Mouse (Mus musculus): ENCODE data around the gene Cnpy3. TPM values are rescaled to one million over a fixed set of nuclear protein-coding genes. Genes with fewer than 3 reads are reported as not detected.

The Cnpy3 gene
- polyA plus RNA-seq, 1 experiment: 67.1 TPM

GRCm38 (mm10) chr17:46774131-46774472 lies 22.1 kb upstream of the Cnpy3 start:
- DNase-seq: no peak
- WGBS: 66% methylated on average over 2 of the region's 2 CpGs
- Histone ChIP-seq H3K4me1 (replicated peaks; ENCODE audit: control insufficient read depth, insufficient read depth, low read length) (peaks cover 14% of the 10 kb centered on the region), H3K36me3 (ENCODE audit: control insufficient read depth, insufficient read depth, low read length) (peaks cover 38% of the 10 kb centered on the region), H3K27ac (ENCODE audit: control insufficient read depth, insufficient read depth, low read length) (no peak overlapping the region), H3K4me3 (ENCODE audit: control insufficient read depth, insufficient read depth, low read length) (no peak overlapping the region), H3K27me3 (ENCODE audit: control insufficient read depth, insufficient read depth, low read length) (no peaks in the 10 kb centered on the region)
- TF ChIP-seq CTCF (IDR thresholded peaks at IDR 0.05; ENCODE audit: borderline replicate concordance, control insufficient read depth, extremely low read depth, insufficient read depth, low read length, poor library complexity): no peak
- no peak for TF ChIP-seq POLR2A (IDR thresholded peaks at IDR 0.05; ENCODE audit: control insufficient read depth, extremely low read depth, insufficient read depth, low read length, poor library complexity)

- no peak overlapping the region for H3K27ac ChIP-seq (ENCODE audit: control insufficient read depth, insufficient read depth, low read length)
- no peak for DNase-seq
- H3K4me3 ChIP-seq (ENCODE audit: control insufficient read depth, insufficient read depth, low read length): peak overlapping the region; percentile 81
- peaks cover 16% of the 10 kb centered on the region for H3K4me1 ChIP-seq (replicated peaks; ENCODE audit: control insufficient read depth, insufficient read depth, low read length)
- no peaks in the 10 kb centered on the region for H3K27me3 ChIP-seq (ENCODE audit: control insufficient read depth, insufficient read depth, low read length)
- 0 out of 2 replicates have a peak, but pooled peaks have one; percentile 23 for TF ChIP-seq CTCF (IDR thresholded peaks at IDR 0.05; ENCODE audit: borderline replicate concordance, control insufficient read depth, extremely low read depth, insufficient read depth, low read length, poor library complexity)
- no peak for TF ChIP-seq POLR2A (IDR thresholded peaks at IDR 0.05; ENCODE audit: control insufficient read depth, extremely low read depth, insufficient read depth, low read length, poor library complexity)
- H3K36me3 ChIP-seq (ENCODE audit: control insufficient read depth, insufficient read depth, low read length): peaks cover 32% of the 10 kb centered on the region
- WGBS: 11% methylated on average over 20 of the region's 20 CpGs
These were observed 21.5 kb upstream of the Cnpy3 start for GRCm38 (mm10) chr17:46773278-46774130.

- under 1% methylated on average over 50 of the region's 50 CpGs for WGBS
- Histone ChIP-seq H3K27ac (ENCODE audit: control insufficient read depth, insufficient read depth, low read length) (peak within 1 kb of the TSS; percentile 32), H3K4me1 (replicated peaks; ENCODE audit: control insufficient read depth, insufficient read depth, low read length) (peaks cover 24% of the 10 kb centered on the region), H3K4me3 (ENCODE audit: control insufficient read depth, insufficient read depth, low read length) (peak within 1 kb of the TSS; percentile 81), H3K27me3 (ENCODE audit: control insufficient read depth, insufficient read depth, low read length) (no peaks in the 10 kb centered on the region), H3K36me3 (ENCODE audit: control insufficient read depth, insufficient read depth, low read length) (peaks cover 24% of the 10 kb centered on the region)
- peak; percentile 82 for DNase-seq
- TF ChIP-seq POLR2A (IDR thresholded peaks at IDR 0.05; ENCODE audit: control insufficient read depth, extremely low read depth, insufficient read depth, low read length, poor library complexity) (0 out of 2 replicates have a peak, but pooled peaks have one; percentile 66), CTCF (IDR thresholded peaks at IDR 0.05; ENCODE audit: borderline replicate concordance, control insufficient read depth, extremely low read depth, insufficient read depth, low read length, poor library complexity) (no peak; the same call in 1 of the 2 replicates)
These were observed 20.6 kb upstream of the Cnpy3 start, which contains the start of gene 2310039H08Rik for GRCm38 (mm10) chr17:46772404-46773277. Gene 2310039H08Rik, plus strand, starts transcription at chr17:46772635.

- peak overlapping the region; percentile 4; the same call in 1 of the 2 replicates for H3K27ac ChIP-seq (ENCODE audit: control insufficient read depth, insufficient read depth, low read length)
- TF ChIP-seq CTCF (IDR thresholded peaks at IDR 0.05; ENCODE audit: borderline replicate concordance, control insufficient read depth, extremely low read depth, insufficient read depth, low read length, poor library complexity): no peak
- TF ChIP-seq POLR2A (IDR thresholded peaks at IDR 0.05; ENCODE audit: control insufficient read depth, extremely low read depth, insufficient read depth, low read length, poor library complexity): no peak
- WGBS: 2% methylated on average over 5 of the region's 5 CpGs
These were observed 20.0 kb upstream of the Cnpy3 start for GRCm38 (mm10) chr17:46772038-46772403.

GRCm38 (mm10) chr17:46771616-46772015 lies 19.6 kb upstream of the Cnpy3 start:
- Histone ChIP-seq H3K4me1 (replicated peaks; ENCODE audit: control insufficient read depth, insufficient read depth, low read length) (peaks cover 29% of the 10 kb centered on the region), H3K36me3 (ENCODE audit: control insufficient read depth, insufficient read depth, low read length) (peaks cover 17% of the 10 kb centered on the region), H3K27ac (ENCODE audit: control insufficient read depth, insufficient read depth, low read length) (peak overlapping the region; percentile 7; the same call in 1 of the 2 replicates), H3K4me3 (ENCODE audit: control insufficient read depth, insufficient read depth, low read length) (no peak overlapping the region), H3K27me3 (ENCODE audit: control insufficient read depth, insufficient read depth, low read length) (no peaks in the 10 kb centered on the region)
- no peak for DNase-seq
- 88% methylated on average over 17 of the region's 17 CpGs for WGBS
- no peak for TF ChIP-seq POLR2A (IDR thresholded peaks at IDR 0.05; ENCODE audit: control insufficient read depth, extremely low read depth, insufficient read depth, low read length, poor library complexity)

More at GRCm38 (mm10) chr17:46772038-46772403, 20.0 kb upstream of the Cnpy3 start:
- Histone ChIP-seq H3K27me3 (ENCODE audit: control insufficient read depth, insufficient read depth, low read length) (no peaks in the 10 kb centered on the region), H3K4me3 (ENCODE audit: control insufficient read depth, insufficient read depth, low read length) (peak overlapping the region; percentile 81), H3K36me3 (ENCODE audit: control insufficient read depth, insufficient read depth, low read length) (peaks cover 18% of the 10 kb centered on the region), H3K4me1 (replicated peaks; ENCODE audit: control insufficient read depth, insufficient read depth, low read length) (peaks cover 29% of the 10 kb centered on the region)
- DNase-seq: no peak

- TF ChIP-seq POLR2A (IDR thresholded peaks at IDR 0.05; ENCODE audit: control insufficient read depth, extremely low read depth, insufficient read depth, low read length, poor library complexity): no peak
- TF ChIP-seq CTCF (IDR thresholded peaks at IDR 0.05; ENCODE audit: borderline replicate concordance, control insufficient read depth, extremely low read depth, insufficient read depth, low read length, poor library complexity): no peak
- no peak overlapping the region for H3K4me3 ChIP-seq (ENCODE audit: control insufficient read depth, insufficient read depth, low read length)
- 91% methylated on average over 4 of the region's 4 CpGs for WGBS
- peak; percentile 14 for DNase-seq
- no peaks in the 10 kb centered on the region for H3K27me3 ChIP-seq (ENCODE audit: control insufficient read depth, insufficient read depth, low read length)
- H3K4me1 ChIP-seq (replicated peaks; ENCODE audit: control insufficient read depth, insufficient read depth, low read length): peaks cover 29% of the 10 kb centered on the region
- 0 out of 2 replicates have a peak overlapping the region, but pooled peaks have one; percentile 1 for H3K27ac ChIP-seq (ENCODE audit: control insufficient read depth, insufficient read depth, low read length)
- peaks cover 12% of the 10 kb centered on the region for H3K36me3 ChIP-seq (ENCODE audit: control insufficient read depth, insufficient read depth, low read length)
These were observed 19.0 kb upstream of the Cnpy3 start for GRCm38 (mm10) chr17:46771025-46771424.

Measured in thymus, adult 2 months (tissue).